Mouse (Mus musculus) macrophage (primary cell): ENCODE results near the gene Rnf183. TPM values are rescaled to one million over a fixed set of nuclear protein-coding genes. Genes with fewer than 3 reads are reported as not detected.
A peak's percentile ranks its signal among the peaks of the same experiment; 100 is the strongest.
"Not testable (repeated sequence)": the region's sequence is repeated elsewhere in the genome, so short reads cannot be mapped to it uniquely, and the experiment has no call there.

Source experiments
- H3K27ac ChIP-seq: fragments of 350-480 bp; formaldehyde crosslinking; 2 replicates; pipeline ENCODE4 v1.9.0; 2021
- H3K36me3 ChIP-seq: fragments of 350-480 bp; formaldehyde crosslinking; 2 replicates; pipeline ENCODE4 v1.9.0; 2021; ENCODE audit errors: inconsistent target
- H3K4me3 ChIP-seq: fragments of 350-480 bp; formaldehyde crosslinking; 2 replicates; pipeline ENCODE4 v1.9.0; 2021; ENCODE audit errors: inconsistent target
- H3K79me2 ChIP-seq: fragments of 350-480 bp; formaldehyde crosslinking; 2 replicates; pipeline ENCODE4 v1.9.0; 2021; ENCODE audit errors: inconsistent target
- WGBS: methylation state at CpG from one replicate; pipeline ENCODE4 v1.1.7; 2026; ENCODE audit warnings: inconsistent platforms; ENCODE audit not compliant: missing documents; 5-methylcytosine and 5-hydroxymethylcytosine counted together
- polyA plus RNA-seq: library from polyadenylated mRNA; stranded (reverse); fragments of 250-400 nt; gene quantifications from 3 replicates; pipeline ENCODE4 v1.2.4, GENCODE M21; 2018; ENCODE audit warnings: inconsistent platforms
- total RNA-seq, 78 experiments: library from RNA; depleted of rRNA; stranded (reverse); fragments of 250-400 nt; gene quantifications; 1 replicate in 9 of 78; 2 replicates in 24 of 78; 3 replicates in 43 of 78; 4 replicates in 2 of 78; pipeline ENCODE4 v1.2.4; 2018; ENCODE audit warnings: inconsistent platforms in 56 of 78

Rnf183 gene
- not detected for total RNA-seq (2018; cell fraction: chromatin; rRNA removed)
- under 1 TPM in 1 of 26 experiments, not detected in 25; 0.10 TPM for total RNA-seq (2018; cell fraction: cytosol; rRNA removed)
- total RNA-seq (2018; cell fraction: nucleus; rRNA removed): not detected
- not detected in 3 replicates for polyA plus RNA-seq

GRCm38 (mm10) chr4:62435081-62435480 lies at the start of gene Rnf183:
Rnf183 (minus strand) TSS chr4:62435252.
- 90% methylated on average over 6 of the region's 6 CpGs for whole genome bisulfite sequencing
- Histone ChIP-seq H3K27ac (no peak within 1 kb of the TSS), H3K79me2 (no peaks in the 10 kb centered on the region), H3K4me3 (no peak within 1 kb of the TSS), H3K36me3 (no peaks in the 10 kb centered on the region)

- Histone ChIP-seq H3K36me3 (no peaks in the 10 kb centered on the region), H3K79me2 (no peaks in the 10 kb centered on the region), H3K4me3 (no peak overlapping the region), H3K27ac (no peak overlapping the region)
- 11% methylated on average over 10 of the region's 10 CpGs for WGBS
These were observed 45.9 kb upstream of the Rnf183 start for GRCm38 (mm10) chr4:62480709-62481605.

- no peak within 1 kb of the TSS for H3K27ac ChIP-seq
- H3K4me3 ChIP-seq: peak within 1 kb of the TSS; percentile 19
- H3K79me2 ChIP-seq: no peaks in the 10 kb centered on the region
- no peaks in the 10 kb centered on the region for H3K36me3 ChIP-seq
- 3% methylated on average over 70 of the region's 71 CpGs for WGBS
These were observed 45.1 kb upstream of the Rnf183 start, which contains the start of gene Bspry for GRCm38 (mm10) chr4:62479937-62480708. Bspry (plus strand) TSS chr4:62480053.

DNA sequence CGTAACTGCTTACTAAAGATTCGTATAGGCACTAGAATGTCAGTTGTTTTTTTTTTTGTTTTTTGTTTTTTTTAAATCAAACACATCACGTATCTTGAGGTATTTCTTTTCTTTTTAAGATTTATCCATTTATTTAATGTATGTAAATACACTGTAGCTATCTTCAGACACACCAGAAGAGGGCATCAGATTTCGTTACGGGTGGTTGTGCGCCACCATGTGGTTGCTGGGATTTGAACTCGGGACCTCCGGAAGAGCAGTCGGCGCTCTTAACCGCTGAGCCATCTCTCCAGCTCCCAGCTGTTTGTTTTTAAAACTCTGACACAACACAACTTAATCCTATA lies 44.5 kb upstream of the Rnf183 start:
- not testable (repeated sequence) for H3K27ac ChIP-seq, H3K79me2 ChIP-seq, H3K36me3 ChIP-seq
- 9% methylated on average over 11 of the region's 11 CpGs for WGBS
- H3K4me3 ChIP-seq: peak overlapping the region; percentile 19

- no peaks in the 10 kb centered on the region for H3K36me3 ChIP-seq
- H3K4me3 ChIP-seq: no peak overlapping the region
- 94% methylated on average over 6 of the region's 6 CpGs for WGBS
- H3K27ac ChIP-seq: no peak overlapping the region
- no peaks in the 10 kb centered on the region for H3K79me2 ChIP-seq
These were observed 42.6 kb upstream of the Rnf183 start for GRCm38 (mm10) chr4:62477542-62478244.

- Histone ChIP-seq H3K27ac (no peak overlapping the region), H3K36me3 (no peaks in the 10 kb centered on the region), H3K79me2 (no peaks in the 10 kb centered on the region), H3K4me3 (no peak overlapping the region)
- WGBS: 69% methylated on average over 6 of the region's 6 CpGs
These were observed 40.7 kb upstream of the Rnf183 start for GRCm38 (mm10) chr4:62475793-62476192.

- Histone ChIP-seq H3K36me3 (no peaks in the 10 kb centered on the region), H3K79me2 (no peaks in the 10 kb centered on the region)
- 93% methylated on average over 1 of the region's 2 CpGs for WGBS
These were observed 40.1 kb upstream of the Rnf183 start for GRCm38 (mm10) chr4:62475131-62475530.

DNA sequence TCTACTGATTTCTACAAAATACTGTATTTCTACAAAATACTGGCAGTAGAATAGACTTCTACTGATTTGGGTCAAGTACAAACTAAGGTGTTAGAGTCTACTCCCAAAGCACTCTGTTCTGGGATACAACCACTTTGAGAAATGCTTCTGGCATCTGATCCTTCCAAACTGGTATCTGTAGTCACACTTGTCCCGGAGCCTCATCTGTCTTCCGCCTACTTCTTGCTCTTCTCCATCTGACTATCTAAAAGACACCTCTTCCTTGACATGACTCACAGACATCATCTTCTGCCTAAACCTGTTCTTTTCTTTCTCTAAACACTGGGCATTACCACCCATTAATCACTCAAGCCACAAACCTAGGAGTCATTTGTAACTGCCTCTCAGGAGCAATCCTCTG lies 37.0 kb upstream of the Rnf183 start:
- Histone ChIP-seq H3K4me3 (no peak overlapping the region), H3K27ac (no peak overlapping the region), H3K79me2 (no peaks in the 10 kb centered on the region), H3K36me3 (no peaks in the 10 kb centered on the region)
- 100% methylated on average over 2 of the region's 2 CpGs for WGBS

More at GRCm38 (mm10) chr4:62475131-62475530, 40.1 kb upstream of the Rnf183 start:
- H3K27ac ChIP-seq: no peak overlapping the region
- no peak overlapping the region for H3K4me3 ChIP-seq

GRCm38 (mm10) chr4:62470598-62471051 lies 35.6 kb upstream of the Rnf183 start, which contains the start of gene Wdr31:
Wdr31 (minus strand) TSS chr4:62470896.
- H3K27ac ChIP-seq: no peak within 1 kb of the TSS
- H3K4me3 ChIP-seq: peak within 1 kb of the TSS; percentile 22
- WGBS: 2% methylated on average over 29 of the region's 30 CpGs
- no peaks in the 10 kb centered on the region for H3K79me2 ChIP-seq
- no peaks in the 10 kb centered on the region for H3K36me3 ChIP-seq

- H3K79me2 ChIP-seq: no peaks in the 10 kb centered on the region
- H3K27ac ChIP-seq: no peak overlapping the region
- WGBS: 100% methylated on average over 1 of the region's 1 CpGs
- H3K36me3 ChIP-seq: no peaks in the 10 kb centered on the region
- H3K4me3 ChIP-seq: no peak overlapping the region
These were observed 33.1 kb upstream of the Rnf183 start for GRCm38 (mm10) chr4:62468158-62468557.

- no peaks in the 10 kb centered on the region for H3K36me3 ChIP-seq
- no peaks in the 10 kb centered on the region for H3K79me2 ChIP-seq
- no peak overlapping the region for H3K4me3 ChIP-seq
- WGBS: 100% methylated on average over 2 of the region's 2 CpGs
- no peak overlapping the region for H3K27ac ChIP-seq
These were observed 28.1 kb upstream of the Rnf183 start for GRCm38 (mm10) chr4:62463124-62463523.

DNA sequence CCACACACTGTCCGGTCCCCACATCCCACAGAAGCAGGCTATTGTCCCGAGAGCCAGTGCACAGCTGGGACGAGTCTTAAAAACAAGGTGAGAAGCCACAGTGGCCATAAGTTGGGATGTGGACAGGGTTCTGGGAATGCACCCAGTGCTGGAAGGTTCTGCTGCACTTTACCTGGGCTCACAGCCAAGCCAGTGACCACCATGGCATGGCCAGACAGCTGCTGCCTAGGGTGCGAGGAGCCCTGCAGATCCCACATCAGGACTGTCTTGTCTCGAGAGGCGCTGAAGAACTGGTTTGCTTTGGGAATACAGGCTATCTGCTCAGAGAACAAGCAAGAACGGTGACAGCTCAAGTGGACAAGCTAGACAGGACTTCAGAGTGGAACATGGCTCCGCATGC lies 25.3 kb upstream of the Rnf183 start:
- H3K4me3 ChIP-seq: no peak overlapping the region
- H3K79me2 ChIP-seq: no peaks in the 10 kb centered on the region
- H3K27ac ChIP-seq: no peak overlapping the region
- 95% methylated on average over 8 of the region's 8 CpGs for whole genome bisulfite sequencing
- H3K36me3 ChIP-seq: no peaks in the 10 kb centered on the region

DNA sequence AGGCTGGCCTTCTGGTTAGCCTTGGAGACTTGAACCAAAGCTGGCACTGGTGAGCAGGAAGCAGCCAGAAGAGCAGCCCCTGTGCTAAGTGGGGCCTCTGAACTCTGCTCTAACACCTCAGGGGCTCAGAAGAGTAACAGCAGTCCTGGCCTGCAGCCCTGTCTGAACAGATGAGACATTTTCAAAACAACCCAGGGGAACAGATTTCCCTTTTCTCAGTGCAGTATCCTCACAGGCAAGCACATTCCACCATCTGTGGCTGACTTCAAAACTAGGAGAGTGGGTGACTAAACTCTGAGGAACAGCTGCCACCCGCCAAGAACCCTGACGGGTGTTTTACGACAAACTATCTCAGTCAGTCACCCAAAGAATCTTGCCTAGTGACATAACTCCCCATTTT lies 24.0 kb upstream of the Rnf183 start:
- Histone ChIP-seq H3K79me2 (no peaks in the 10 kb centered on the region), H3K36me3 (no peaks in the 10 kb centered on the region), H3K4me3 (no peak overlapping the region), H3K27ac (no peak overlapping the region)
- 97% methylated on average over 3 of the region's 3 CpGs for WGBS

- 45% methylated on average over 5 of the region's 5 CpGs for WGBS
- Histone ChIP-seq H3K79me2 (no peaks in the 10 kb centered on the region), H3K4me3 (no peak overlapping the region), H3K36me3 (no peaks in the 10 kb centered on the region), H3K27ac (no peak overlapping the region)
These were observed 19.9 kb upstream of the Rnf183 start for GRCm38 (mm10) chr4:62454995-62455394.
